In genomic region chr7:110108967-110109610, GRCm38 (mm10) we compare ENCODE assay signal across 8 mouse cellular contexts. TPM values are rescaled to one million over a fixed set of nuclear protein-coding genes. Genes with fewer than 3 reads are reported as not detected.
DNase-seq lines count a peak whose midpoint lies in the region; ATAC-seq and TF ChIP-seq lines count a peak whose summit lies in the region.

No protein-coding gene starts in this region.

- H3K27ac ChIP-seq in intestine, postnatal 0 days (ENCODE audit: low read depth, low read length), result no peak overlapping the region
- no peak overlapping the region for H3K27ac ChIP-seq in neural tube, embryonic 15.5 days (replicated peaks)

- peak; percentile 85 for ATAC-seq in granulocyte monocyte progenitor cell, adult 5-6 weeks (replicated peaks; ENCODE audit: poor library complexity, severe bottlenecking)
- peak; percentile 74 for ATAC-seq in intestine, postnatal 0 days
- ATAC-seq in neural tube, embryonic 15.5 days (ENCODE audit: low FRiP score), result no peak

- H3K4me2 ChIP-seq in intestine, postnatal 0 days (replicated peaks; ENCODE audit: low read depth), result peak overlapping the region; percentile 51
- peak overlapping the region; percentile 26; the same call in 1 of the 2 replicates for H3K4me2 ChIP-seq in neural tube, embryonic 15.5 days

- DNase-seq in ovary, adult 18-20 months (ENCODE audit: low spot score), result peak; percentile 53
- DNase-seq in ovary, postnatal 10 days (ENCODE audit: low spot score), result no peak
- peak; percentile 63 for DNase-seq in c-Kit-positive CD71-positive TER-119-positive erythroid progenitor cells, embryonic 14.5 days (ENCODE audit: low spot score)
- peak; percentile 61 to 77 for DNase-seq in lung, adult 18-20 months
- DNase-seq in urinary bladder, adult 18-20 months (ENCODE audit: low spot score in 2 of 2), result peak; percentile 55 to 83

- TF ChIP-seq CTCF in intestine, postnatal 0 days (IDR thresholded peaks at IDR 0.05; ENCODE audit: low read depth), result no peak

- no peaks in the 10 kb centered on the region for H3K4me1 ChIP-seq in intestine, postnatal 0 days (replicated peaks; ENCODE audit: control insufficient read depth, insufficient read depth, low read length)
- peaks cover 13% of the 10 kb centered on the region; the same call in 1 of the 2 replicates for H3K4me1 ChIP-seq in neural tube, embryonic 15.5 days

- H3K27me3 ChIP-seq in intestine, postnatal 0 days (replicated peaks; ENCODE audit: control insufficient read depth, insufficient read depth, low read length), result no peaks in the 10 kb centered on the region
- H3K27me3 ChIP-seq in neural tube, embryonic 15.5 days (replicated peaks), result no peaks in the 10 kb centered on the region

- H3K9me3 ChIP-seq in intestine, postnatal 0 days (ENCODE audit: control insufficient read depth), result no peaks in the 10 kb centered on the region
- H3K9me3 ChIP-seq in neural tube, embryonic 15.5 days (replicated peaks), result no peaks in the 10 kb centered on the region

- H3K4me3 ChIP-seq in intestine, postnatal 0 days (ENCODE audit: low read depth, low read length), result no peak overlapping the region
- H3K4me3 ChIP-seq in neural tube, embryonic 15.5 days (replicated peaks), result no peak overlapping the region

- WGBS in intestine, postnatal 0 days, result 8% methylated on average over 11 of the region's 11 CpGs
- 20% methylated on average over 11 of the region's 11 CpGs for WGBS in neural tube, embryonic 15.5 days

- no peaks in the 10 kb centered on the region for H3K36me3 ChIP-seq in intestine, postnatal 0 days (ENCODE audit: control insufficient read depth, insufficient read depth)
- H3K36me3 ChIP-seq in neural tube, embryonic 15.5 days, result no peaks in the 10 kb centered on the region

- H3K9ac ChIP-seq in intestine, postnatal 0 days (ENCODE audit: low read depth, low read length), result 0 out of 2 replicates have a peak overlapping the region, but pooled peaks have one; percentile 12
- H3K9ac ChIP-seq in neural tube, embryonic 15.5 days (replicated peaks), result no peak overlapping the region

RNA-seq across cellular contexts. Expression of gene Wee1, which starts 12.8 kb away (rescaled TPM):
- total RNA-seq in granulocyte monocyte progenitor cell, adult 5-6 weeks (2014; fragmentation: Nextera tagmentation), result 50.6 and 50.9 TPM in 2 replicates
- 31.9 and 33.1 TPM in 2 replicates for total RNA-seq in granulocyte monocyte progenitor cell, adult 5-6 weeks (2017)
- 9.9 TPM in 2 replicates for polyA plus RNA-seq in intestine, postnatal 0 days (2015; fragmentation: Nextera tagmentation; extraction: Ambion mirVana)
- 5.4 and 8.6 TPM in 2 replicates for polyA plus RNA-seq in neural tube, embryonic 15.5 days (2015; fragmentation: Nextera tagmentation; extraction: Ambion mirVana)

RNA-seq across cellular contexts. Expression of gene Zfp143, which starts 48.1 kb away (rescaled TPM):
- total RNA-seq in granulocyte monocyte progenitor cell, adult 5-6 weeks (2014; fragmentation: Nextera tagmentation), result 13.4 and 21.6 TPM in 2 replicates
- 27.1 and 37.4 TPM in 2 replicates for total RNA-seq in granulocyte monocyte progenitor cell, adult 5-6 weeks (2017)
- 6.6 and 7.0 TPM in 2 replicates for polyA plus RNA-seq in intestine, postnatal 0 days (2015; fragmentation: Nextera tagmentation; extraction: Ambion mirVana)
- 12.6 and 14.4 TPM in 2 replicates for polyA plus RNA-seq in neural tube, embryonic 15.5 days (2015; fragmentation: Nextera tagmentation; extraction: Ambion mirVana)
